Mouse (Mus musculus): ENCODE data around the gene Rmnd5b. TPM values are rescaled to one million over a fixed set of nuclear protein-coding genes. Genes with fewer than 3 reads are reported as not detected.

Rmnd5b gene
- polyA plus RNA-seq, 1 experiment = 41.0 TPM

DNA sequence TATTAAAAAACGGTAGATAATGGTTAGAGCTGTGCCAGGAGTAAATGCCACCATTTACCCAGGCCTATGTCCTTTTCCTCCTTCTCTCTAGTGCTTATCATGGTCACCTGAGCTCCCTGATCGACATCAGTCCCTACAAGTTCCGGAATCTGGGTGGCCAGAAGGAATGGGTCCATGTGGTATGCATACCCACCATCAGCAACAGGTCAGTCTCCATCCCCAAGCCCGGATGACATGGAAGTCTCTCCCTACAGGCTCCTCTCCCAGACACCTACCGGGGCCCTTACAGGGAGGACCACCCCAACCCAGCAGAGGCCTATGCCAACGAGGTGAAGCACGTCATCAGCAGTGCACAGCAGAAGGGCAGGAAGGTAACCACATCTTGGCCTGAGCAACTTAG lies 43.8 kb downstream of the Rmnd5b start:
- Histone ChIP-seq H3K27me3 (ENCODE audit: control insufficient read depth, insufficient read depth, insufficient read length) (no peaks in the 10 kb centered on the region), H3ac (ENCODE audit: control insufficient read depth, insufficient read length) (no peak overlapping the region), H3K36me3 (ENCODE audit: control insufficient read depth, insufficient read depth) (peaks cover 71% of the 10 kb centered on the region), H3K4me2 (ENCODE audit: low read depth) (no peak overlapping the region), H3K4me3 (no peak overlapping the region), H3K79me2 (ENCODE audit: control insufficient read depth, insufficient read depth) (no peaks in the 10 kb centered on the region)
- TF ChIP-seq USF1 (IDR thresholded peaks at IDR 0.05; ENCODE audit: low read depth) (no peak), POLR2A (IDR thresholded peaks at IDR 0.05; ENCODE audit: insufficient read length, low read depth) (no peak)

DNA sequence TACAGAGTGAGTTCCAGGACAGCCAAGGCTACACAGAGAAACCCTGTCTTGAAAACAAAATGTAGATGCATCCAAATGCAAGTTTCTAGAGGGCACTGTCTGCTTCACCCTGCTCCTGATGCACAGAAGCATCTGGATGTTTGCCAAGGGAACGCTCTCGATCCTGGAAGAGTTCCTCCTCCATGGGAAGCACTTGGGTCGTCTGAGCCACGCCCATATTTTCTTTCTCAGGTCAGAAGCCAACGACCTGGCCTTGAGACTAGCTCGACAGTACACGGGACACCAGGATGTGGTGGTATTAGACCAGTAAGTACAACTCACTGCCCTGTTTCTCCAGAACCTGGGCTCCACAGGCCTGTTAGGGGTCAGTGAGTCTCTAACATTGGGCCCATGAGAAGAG lies 44.5 kb downstream of the Rmnd5b start:
- no peak overlapping the region for H3K4me2 ChIP-seq (ENCODE audit: low read depth)
- no peak overlapping the region for H3K4me3 ChIP-seq
- no peaks in the 10 kb centered on the region for H3K27me3 ChIP-seq (ENCODE audit: control insufficient read depth, insufficient read depth, insufficient read length)
- no peaks in the 10 kb centered on the region for H3K79me2 ChIP-seq (ENCODE audit: control insufficient read depth, insufficient read depth)
- no peak for TF ChIP-seq USF1 (IDR thresholded peaks at IDR 0.05; ENCODE audit: low read depth)
- TF ChIP-seq MYOG (IDR thresholded peaks at IDR 0.05; ENCODE audit: control insufficient read depth in 1 of 3, insufficient read depth in 1 of 3, insufficient read length in 2 of 3, low read depth in 2 of 3) = no peak
- TF ChIP-seq E2F4 (IDR thresholded peaks at IDR 0.05; ENCODE audit: insufficient read depth) = no peak
- TF ChIP-seq MYOD1 (IDR thresholded peaks at IDR 0.05; ENCODE audit: control insufficient read depth in 1 of 3, insufficient read length in 2 of 3, low read depth in 2 of 3) = no peak
- TF ChIP-seq POLR2AphosphoS2 (IDR thresholded peaks at IDR 0.05; ENCODE audit: insufficient read length, low read depth) = no peak
- H3K36me3 ChIP-seq (ENCODE audit: control insufficient read depth, insufficient read depth) = peaks cover 63% of the 10 kb centered on the region
- H3ac ChIP-seq (ENCODE audit: control insufficient read depth, insufficient read length) = no peak overlapping the region

DNA sequence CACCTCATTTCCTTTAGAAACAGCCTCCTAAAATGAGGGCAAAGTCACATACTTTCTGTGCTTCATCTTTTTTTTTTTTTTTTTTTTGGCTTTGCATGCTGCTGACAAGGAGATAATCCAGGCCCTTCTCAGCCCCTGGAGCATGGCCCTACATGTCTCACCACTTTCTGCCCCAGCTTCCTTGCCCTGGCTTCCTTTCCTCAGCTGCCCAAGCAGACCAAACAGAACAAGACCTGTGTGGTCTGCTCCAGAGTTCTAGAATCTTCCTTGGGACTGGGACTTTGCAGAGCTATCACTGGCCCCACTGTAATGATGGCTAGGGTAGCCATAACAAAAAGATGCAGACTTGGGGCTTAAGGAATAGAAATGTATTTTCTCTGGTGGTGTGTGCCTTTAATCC lies 45.7 kb downstream of the Rmnd5b start:
- H3K27me3 ChIP-seq (ENCODE audit: control insufficient read depth, insufficient read depth, insufficient read length) = no peaks in the 10 kb centered on the region
- H3ac ChIP-seq (ENCODE audit: control insufficient read depth, insufficient read length) = no peak overlapping the region
- H3K4me2 ChIP-seq (ENCODE audit: low read depth) = no peak overlapping the region
- H3K4me3 ChIP-seq = no peak overlapping the region
- H3K36me3 ChIP-seq (ENCODE audit: control insufficient read depth, insufficient read depth) = peaks cover 51% of the 10 kb centered on the region
- TF ChIP-seq POLR2AphosphoS2 (IDR thresholded peaks at IDR 0.05; ENCODE audit: insufficient read length, low read depth) = no peak
- TF ChIP-seq TCF12 (IDR thresholded peaks at IDR 0.05; ENCODE audit: insufficient read depth, poor library complexity, severe bottlenecking) = no peak
- no peak for TF ChIP-seq SRF (IDR thresholded peaks at IDR 0.05; ENCODE audit: control insufficient read depth, insufficient read length, low read depth)
- no peak for TF ChIP-seq REST (IDR thresholded peaks at IDR 0.05; ENCODE audit: insufficient read depth, insufficient read length)
- TF ChIP-seq USF1 (IDR thresholded peaks at IDR 0.05; ENCODE audit: low read depth) = no peak
- no peak for TF ChIP-seq CEBPB (IDR thresholded peaks at IDR 0.05; ENCODE audit: insufficient read depth, poor library complexity, severe bottlenecking)
- no peak for TF ChIP-seq TCF3 (IDR thresholded peaks at IDR 0.05; ENCODE audit: insufficient read length, low read depth)
- peaks cover 8% of the 10 kb centered on the region for H3K79me2 ChIP-seq (ENCODE audit: control insufficient read depth, insufficient read depth)

DNA sequence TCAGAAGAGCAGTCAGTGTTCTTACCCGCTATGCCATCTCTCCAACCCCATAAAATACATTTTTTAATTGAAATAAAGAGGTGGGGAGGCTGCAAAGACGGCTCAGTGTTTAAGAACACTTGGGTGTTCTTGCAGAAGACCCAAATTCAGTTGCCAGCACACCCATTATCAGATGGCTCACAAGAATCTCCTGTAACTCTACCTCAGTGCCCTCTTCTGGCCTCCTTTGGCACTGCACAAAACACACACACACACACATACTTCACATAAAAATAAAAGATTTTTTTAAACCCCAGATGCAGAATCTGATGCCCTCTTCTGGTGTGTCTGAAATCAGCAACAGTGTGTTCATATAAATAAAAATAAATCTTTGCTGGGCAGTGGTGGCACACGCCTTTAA lies 46.9 kb downstream of the Rmnd5b start:
- peaks cover 8% of the 10 kb centered on the region for H3K79me2 ChIP-seq (ENCODE audit: control insufficient read depth, insufficient read depth)
- H3K36me3 ChIP-seq (ENCODE audit: control insufficient read depth, insufficient read depth) = peaks cover 44% of the 10 kb centered on the region
- no peaks in the 10 kb centered on the region for H3K27me3 ChIP-seq (ENCODE audit: control insufficient read depth, insufficient read depth, insufficient read length)
- no peak overlapping the region for H3K4me2 ChIP-seq (ENCODE audit: low read depth)
- no peak overlapping the region for H3K4me3 ChIP-seq
- H3ac ChIP-seq (ENCODE audit: control insufficient read depth, insufficient read length) = no peak overlapping the region
- TF ChIP-seq E2F4 (IDR thresholded peaks at IDR 0.05; ENCODE audit: insufficient read depth) (no peak), REST (IDR thresholded peaks at IDR 0.05; ENCODE audit: insufficient read depth, insufficient read length) (no peak)

DNA sequence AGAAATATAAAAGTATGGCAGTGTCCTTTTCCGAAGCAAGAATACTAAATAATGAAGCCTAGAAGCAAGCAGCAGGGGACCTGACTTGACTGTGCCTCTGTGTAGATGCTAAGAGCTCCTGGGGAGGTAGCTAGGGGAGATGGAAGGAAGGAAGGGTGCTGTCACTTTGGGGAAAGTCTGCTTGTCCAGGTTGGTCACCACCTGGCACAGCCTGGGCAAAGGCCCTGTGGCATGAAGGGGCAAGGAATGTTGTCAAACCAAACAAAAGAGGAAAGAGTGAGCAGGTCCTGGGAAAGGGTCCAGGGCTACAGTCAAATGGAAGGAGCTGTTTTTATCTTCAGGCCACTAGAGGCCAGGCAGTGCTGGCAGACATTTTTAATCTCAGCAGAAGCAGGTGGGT lies 48.6 kb downstream of the Rmnd5b start:
- peaks cover 8% of the 10 kb centered on the region for H3K79me2 ChIP-seq (ENCODE audit: control insufficient read depth, insufficient read depth)
- no peak overlapping the region for H3K4me2 ChIP-seq (ENCODE audit: low read depth)
- no peak for TF ChIP-seq POLR2A (IDR thresholded peaks at IDR 0.05; ENCODE audit: insufficient read length, low read depth)
- peak; percentile 51 for TF ChIP-seq POLR2AphosphoS2 (IDR thresholded peaks at IDR 0.05; ENCODE audit: insufficient read length, low read depth)
- no peak for TF ChIP-seq USF1 (IDR thresholded peaks at IDR 0.05; ENCODE audit: low read depth)
- H3ac ChIP-seq (ENCODE audit: control insufficient read depth, insufficient read length) = no peak overlapping the region
- no peak overlapping the region for H3K4me3 ChIP-seq
- H3K36me3 ChIP-seq (ENCODE audit: control insufficient read depth, insufficient read depth) = peaks cover 26% of the 10 kb centered on the region
- H3K27me3 ChIP-seq (ENCODE audit: control insufficient read depth, insufficient read depth, insufficient read length) = no peaks in the 10 kb centered on the region

DNA sequence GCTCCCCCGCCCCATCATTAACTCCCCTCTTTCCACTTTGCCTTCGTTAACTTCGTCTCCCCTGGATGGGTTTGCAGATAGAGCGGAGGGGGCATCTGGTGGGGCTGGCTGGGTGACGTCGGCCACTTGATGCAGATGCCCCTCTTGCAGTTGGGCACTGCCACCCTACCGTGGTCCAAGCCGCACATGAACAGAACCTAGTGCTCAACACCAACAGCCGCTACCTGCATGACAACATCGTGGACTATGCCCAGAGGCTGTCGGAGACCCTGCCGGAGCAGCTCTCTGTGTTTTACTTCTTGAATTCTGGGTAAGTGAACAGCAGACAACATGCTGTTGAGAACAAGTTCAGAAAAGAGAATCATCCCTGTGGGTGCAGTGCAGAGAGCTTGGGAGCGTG lies 49.3 kb downstream of the Rmnd5b start:
- no peak overlapping the region for H3ac ChIP-seq (ENCODE audit: control insufficient read depth, insufficient read length)
- peak overlapping the region; percentile 76 for H3K4me3 ChIP-seq
- TF ChIP-seq POLR2AphosphoS2 (IDR thresholded peaks at IDR 0.05; ENCODE audit: insufficient read length, low read depth) = peak; percentile 50
- TF ChIP-seq POLR2A (IDR thresholded peaks at IDR 0.05; ENCODE audit: insufficient read length, low read depth) = peak; percentile 21
- TF ChIP-seq REST (IDR thresholded peaks at IDR 0.05; ENCODE audit: insufficient read depth, insufficient read length) = no peak
- no peak for TF ChIP-seq E2F4 (IDR thresholded peaks at IDR 0.05; ENCODE audit: insufficient read depth)
- peaks cover 8% of the 10 kb centered on the region for H3K79me2 ChIP-seq (ENCODE audit: control insufficient read depth, insufficient read depth)
- no peak overlapping the region for H3K4me2 ChIP-seq (ENCODE audit: low read depth)
- peaks cover 24% of the 10 kb centered on the region for H3K36me3 ChIP-seq (ENCODE audit: control insufficient read depth, insufficient read depth)
- H3K27me3 ChIP-seq (ENCODE audit: control insufficient read depth, insufficient read depth, insufficient read length) = no peaks in the 10 kb centered on the region
